Mouse (Mus musculus): ENCODE results near the gene Crabp2.

Gene Crabp2

GRCm38 (mm10) chr3:87986868-87987267, 38.4 kb downstream of the Crabp2 start:
- peak; percentile 98 for DNase-seq

GRCm38 (mm10) chr3:87987633-87988032, 39.2 kb downstream of the Crabp2 start:
- peak; percentile 94 for DNase-seq

GRCm38 (mm10) chr3:87988068-87988467, 39.6 kb downstream of the Crabp2 start:
- no peak for DNase-seq

DNA sequence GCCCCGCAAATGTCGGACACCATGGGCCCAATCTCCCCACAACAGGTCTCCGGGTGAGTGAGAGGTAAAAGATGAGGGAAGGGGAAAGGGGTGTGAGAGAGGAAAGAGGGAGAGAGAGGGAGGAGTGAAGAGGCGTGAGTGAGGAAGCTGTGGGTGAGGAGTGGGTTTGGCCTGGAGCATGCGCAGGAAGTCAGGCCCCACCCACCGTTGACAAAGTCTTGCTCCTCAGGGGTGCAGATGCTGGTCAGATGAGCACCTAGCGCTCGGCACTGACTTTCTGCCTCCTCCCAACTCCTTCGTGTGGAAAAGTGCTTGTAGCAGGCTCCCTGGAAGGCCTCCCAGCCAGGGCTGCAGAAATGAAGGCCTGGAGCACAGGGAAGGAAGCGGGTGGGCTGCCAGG, 41.5 kb downstream of the Crabp2 start:
- no peak for DNase-seq

DNA sequence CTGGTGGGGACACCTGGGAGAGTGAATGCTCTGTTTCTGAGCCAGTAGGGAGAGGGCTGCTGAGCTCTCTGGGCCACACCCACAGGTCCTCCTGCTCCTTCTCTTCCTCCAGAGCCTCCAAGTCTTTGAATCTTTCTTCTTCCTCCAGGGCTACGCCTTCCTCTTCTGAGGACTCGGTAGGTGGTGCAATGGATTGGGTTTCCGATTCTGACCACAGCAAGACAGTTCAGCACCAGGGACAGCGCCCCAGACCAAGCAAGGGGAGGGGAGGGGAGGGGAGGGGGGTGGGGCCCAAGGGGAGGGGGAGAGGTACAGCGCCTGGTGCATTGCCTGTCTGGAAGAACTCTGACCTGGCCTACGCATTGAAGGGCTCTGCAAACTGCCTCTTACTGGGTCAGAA, 45.0 kb downstream of the Crabp2 start:
- DNase-seq = peak; percentile 70

GRCm38 (mm10) chr3:87995331-87995730, 46.9 kb downstream of the Crabp2 start:
- no peak for DNase-seq

GRCm38 (mm10) chr3:87996401-87996800, 47.9 kb downstream of the Crabp2 start:
- no peak for DNase-seq

GRCm38 (mm10) chr3:87996971-87997614, 48.6 kb downstream of the Crabp2 start:
- peak; percentile 56 for DNase-seq

DNA sequence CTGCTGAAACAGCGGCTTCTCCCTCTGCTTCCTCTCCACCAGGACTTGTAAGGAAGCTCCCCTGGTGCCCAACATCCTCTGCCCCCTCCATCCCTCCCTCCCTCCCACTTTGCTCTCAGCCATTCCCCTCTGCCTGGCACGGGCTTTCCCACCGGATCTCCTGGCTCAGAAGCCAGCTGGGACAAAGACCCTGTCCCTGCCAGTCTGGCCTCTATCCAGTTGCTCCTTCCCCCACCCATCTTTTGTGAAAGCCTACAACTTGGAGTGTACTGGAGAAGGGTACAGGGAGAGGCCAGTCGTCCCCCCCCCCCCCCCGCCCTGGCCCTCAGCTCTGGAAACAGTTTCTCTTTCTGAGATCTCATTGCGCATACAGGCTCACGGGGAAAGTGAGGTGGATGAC, 50.3 kb downstream of the Crabp2 start:
- DNase-seq = no peak

GRCm38 (mm10) chr3:87999243-87999895, 50.9 kb downstream of the Crabp2 start:
- DNase-seq = no peak

DNA sequence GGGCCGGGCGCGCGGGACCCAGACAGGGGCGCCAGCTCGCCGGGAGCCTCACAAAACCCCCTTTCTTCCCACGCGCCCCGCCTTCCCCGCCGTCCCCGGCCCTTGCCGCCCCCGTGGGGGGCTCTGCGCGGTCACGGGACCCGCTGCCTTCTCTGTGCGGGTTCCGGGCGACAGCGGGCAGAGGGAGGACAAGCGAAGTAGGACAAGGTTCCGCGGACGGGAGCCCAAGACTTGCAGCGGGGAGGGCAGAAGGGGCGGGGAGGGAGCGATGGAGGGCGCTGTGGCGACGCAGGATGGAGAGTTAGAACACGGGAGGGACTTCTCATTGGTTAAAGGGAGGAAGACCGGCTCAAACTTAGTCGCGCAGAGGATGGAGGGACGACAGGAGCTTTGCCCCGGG, 51.7 kb downstream of the Crabp2 start, which contains the start of gene Bcan:
Gene Bcan (minus strand): TSS at position 50 of the 400 bp plus-strand sequence.
- DNase-seq = peak; percentile 64

DNA sequence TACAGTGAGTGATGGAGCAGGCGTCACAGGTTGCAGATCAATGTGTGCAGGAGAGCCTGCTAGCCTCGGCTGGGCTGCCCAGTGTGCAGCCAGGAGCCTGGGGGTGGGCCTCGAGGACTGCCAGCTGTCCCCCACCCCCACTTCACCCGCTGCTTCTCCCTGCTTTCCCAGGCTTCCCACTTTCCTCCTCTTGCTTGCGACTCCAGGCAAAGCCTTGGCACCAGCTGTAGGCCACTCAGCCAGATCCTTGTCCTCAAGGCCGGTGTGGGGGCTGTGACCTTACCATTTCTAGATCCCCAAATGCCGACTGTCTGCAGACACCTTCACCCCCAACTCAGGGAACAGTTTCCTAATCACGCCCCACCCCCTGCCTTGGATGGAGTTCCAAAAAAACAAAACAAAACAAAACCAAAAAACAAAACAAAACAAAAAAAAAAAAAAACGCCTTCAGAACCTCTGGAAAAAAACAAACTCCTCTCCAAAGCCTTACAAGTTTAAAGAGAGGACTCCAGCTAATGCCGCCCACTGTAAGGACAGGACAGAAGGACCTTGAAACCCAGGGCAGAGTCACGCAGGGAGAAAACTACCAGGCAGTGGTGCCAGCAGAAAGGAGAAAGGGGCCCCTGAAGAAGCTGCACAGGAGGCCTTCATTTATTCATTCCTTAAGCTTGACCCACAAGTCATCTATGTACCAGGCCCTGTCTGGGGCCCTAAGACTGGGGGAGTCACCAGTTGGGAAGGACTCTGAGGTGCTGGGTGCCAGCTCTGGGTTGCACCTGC, 52.5 kb downstream of the Crabp2 start:
- DNase-seq = no peak

DNA sequence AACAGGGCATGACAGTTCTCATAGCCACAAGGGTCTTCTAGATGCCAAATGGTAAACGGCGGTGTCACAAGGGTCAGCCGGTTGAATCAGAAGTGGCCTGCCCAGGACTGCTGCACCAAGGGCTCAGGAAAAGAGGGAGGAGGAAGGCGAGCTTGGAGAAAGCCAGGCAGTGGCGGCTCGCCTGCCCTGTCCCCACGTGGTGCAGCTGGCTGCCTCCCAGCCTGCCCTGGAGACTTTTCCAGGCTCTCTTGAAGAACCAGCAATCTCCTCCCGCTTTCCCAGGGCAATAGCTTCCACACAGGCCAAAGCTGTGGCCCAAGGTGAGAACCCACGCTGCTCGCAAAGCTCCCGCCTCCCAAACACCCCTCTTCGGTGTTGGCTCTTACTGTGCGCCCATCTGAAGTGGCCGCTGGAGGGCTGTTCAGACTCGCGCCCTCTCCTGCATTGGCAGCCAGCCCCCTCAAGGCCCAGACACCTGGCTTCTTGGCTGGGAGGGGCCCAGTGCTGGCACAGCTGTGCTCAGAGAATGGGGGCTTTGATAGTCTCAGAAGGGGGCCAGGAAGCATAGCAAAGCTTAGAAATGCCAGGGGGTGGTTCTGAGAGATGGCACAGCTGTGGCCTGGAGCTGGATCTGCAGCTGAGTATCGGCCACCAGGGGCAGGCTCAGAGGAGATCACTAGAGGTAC, 54.0 kb downstream of the Crabp2 start:
- DNase-seq = peak; percentile 36
